Mouse (Mus musculus): Measurements from ENCODE around the gene Zc3h4. TPM values are rescaled to one million over a fixed set of nuclear protein-coding genes. Genes with fewer than 3 reads are reported as not detected.
A peak's percentile ranks its signal among the peaks of the same experiment; 100 is the strongest.

The Zc3h4 gene
- polyA plus RNA-seq, 1 experiment from 2014 or later = 17.0 TPM

DNA sequence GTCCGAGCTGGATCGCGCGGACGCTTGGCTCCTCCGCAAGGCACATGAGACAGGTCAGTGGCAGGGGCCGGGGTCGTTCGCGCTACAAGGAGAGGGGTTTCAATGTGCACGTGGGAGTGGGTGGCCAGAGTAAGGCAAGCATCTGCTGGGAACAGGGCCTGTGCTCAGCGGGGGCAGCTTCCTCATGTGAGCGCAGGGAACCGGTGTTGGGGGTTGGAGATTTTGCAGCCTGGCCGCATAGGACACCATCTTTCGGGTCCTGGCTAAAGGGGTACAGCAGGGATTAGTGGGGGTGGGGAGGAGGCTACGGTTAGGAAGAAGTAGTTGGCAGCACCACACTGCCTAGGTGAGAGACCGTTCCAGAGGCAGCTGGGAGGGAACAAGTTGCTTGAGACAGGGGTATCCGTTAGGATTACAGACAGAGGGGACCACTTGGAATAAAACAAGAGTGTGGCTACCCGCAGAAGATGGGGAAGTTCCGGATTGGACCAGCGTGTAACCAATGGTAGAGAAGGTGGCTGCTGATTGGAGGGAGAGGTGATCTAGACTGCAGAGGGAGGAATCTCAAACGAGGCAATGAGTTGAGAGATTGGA, 52.5 kb downstream of the Zc3h4 start:
- H3K9me3 ChIP-seq (ENCODE audit: control insufficient read depth, low read length) = no peaks in the 10 kb centered on the region
- peak; percentile 75 for DNase-seq (ENCODE audit: low spot score)
- ATAC-seq (ENCODE audit: low FRiP score) = peak; percentile 82
- peak overlapping the region; percentile 69 for H3K9ac ChIP-seq
- peak overlapping the region; percentile 78 for H3K4me2 ChIP-seq (replicated peaks)
- H3K27ac ChIP-seq = peak overlapping the region; percentile 66
- H3K27me3 ChIP-seq (ENCODE audit: control insufficient read depth, insufficient read depth, low read length) = no peaks in the 10 kb centered on the region
- H3K4me1 ChIP-seq (replicated peaks; ENCODE audit: control insufficient read depth, insufficient read depth, low read length) = peaks cover 8% of the 10 kb centered on the region; the same call in 1 of the 2 replicates
- H3K4me3 ChIP-seq (replicated peaks; ENCODE audit: low read length) = peak overlapping the region; percentile 66
- under 1% methylated on average over 23 of the region's 23 CpGs for WGBS
- peaks cover 7% of the 10 kb centered on the region for H3K36me3 ChIP-seq (replicated peaks; ENCODE audit: control insufficient read depth, insufficient read depth)

- Histone ChIP-seq H3K36me3 (replicated peaks; ENCODE audit: control insufficient read depth, insufficient read depth) (peaks cover 7% of the 10 kb centered on the region), H3K4me3 (replicated peaks; ENCODE audit: low read length) (no peak overlapping the region), H3K27ac (no peak overlapping the region), H3K4me1 (replicated peaks; ENCODE audit: control insufficient read depth, insufficient read depth, low read length) (peaks cover 8% of the 10 kb centered on the region; the same call in 1 of the 2 replicates), H3K4me2 (replicated peaks) (no peak overlapping the region), H3K27me3 (ENCODE audit: control insufficient read depth, insufficient read depth, low read length) (no peaks in the 10 kb centered on the region), H3K9ac (no peak overlapping the region), H3K9me3 (ENCODE audit: control insufficient read depth, low read length) (no peaks in the 10 kb centered on the region)
- ATAC-seq (ENCODE audit: low FRiP score) (no peak), DNase-seq (ENCODE audit: low spot score) (no peak)
- WGBS = 93% methylated on average over 14 of the region's 14 CpGs
Observed at GRCm38 (mm10) chr7:16455016-16455415, 54.3 kb downstream of the Zc3h4 start.

DNA sequence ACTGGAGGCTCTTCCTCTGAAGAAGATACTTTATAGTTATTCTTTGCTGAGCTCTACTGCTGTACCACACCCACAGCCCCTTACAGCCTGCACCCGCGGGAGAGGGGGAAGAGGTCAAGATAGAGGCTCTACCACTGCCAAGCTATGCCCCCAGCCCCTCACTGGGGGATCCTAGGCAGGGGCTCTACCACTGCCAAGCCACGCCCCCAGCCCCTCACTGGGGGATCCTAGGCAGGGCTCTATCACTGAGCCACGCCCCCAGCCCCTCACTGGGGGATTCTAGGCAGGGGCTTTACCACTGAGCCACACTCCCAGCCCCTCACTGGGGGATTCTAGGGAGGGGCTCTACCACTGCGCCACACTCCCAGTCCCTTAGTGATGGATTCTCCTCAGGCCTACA, 55.6 kb downstream of the Zc3h4 start:
- 87% methylated on average over 5 of the region's 5 CpGs for WGBS
- H3K9me3 ChIP-seq (ENCODE audit: control insufficient read depth, low read length) = no peaks in the 10 kb centered on the region
- H3K27ac ChIP-seq = no peak overlapping the region
- H3K9ac ChIP-seq = no peak overlapping the region
- ATAC-seq (ENCODE audit: low FRiP score) = no peak
- DNase-seq (ENCODE audit: low spot score) = no peak
- peaks cover 8% of the 10 kb centered on the region; the same call in 1 of the 2 replicates for H3K4me1 ChIP-seq (replicated peaks; ENCODE audit: control insufficient read depth, insufficient read depth, low read length)
- H3K4me2 ChIP-seq (replicated peaks) = no peak overlapping the region
- H3K36me3 ChIP-seq (replicated peaks; ENCODE audit: control insufficient read depth, insufficient read depth) = peaks cover 7% of the 10 kb centered on the region
- no peak overlapping the region for H3K4me3 ChIP-seq (replicated peaks; ENCODE audit: low read length)
- H3K27me3 ChIP-seq (ENCODE audit: control insufficient read depth, insufficient read depth, low read length) = no peaks in the 10 kb centered on the region

GRCm38 (mm10) chr7:16460566-16460965, 59.9 kb downstream of the Zc3h4 start:
- H3K27me3 ChIP-seq (ENCODE audit: control insufficient read depth, insufficient read depth, low read length) = no peaks in the 10 kb centered on the region
- no peaks in the 10 kb centered on the region for H3K4me1 ChIP-seq (replicated peaks; ENCODE audit: control insufficient read depth, insufficient read depth, low read length)
- no peak overlapping the region for H3K4me3 ChIP-seq (replicated peaks; ENCODE audit: low read length)
- H3K36me3 ChIP-seq (replicated peaks; ENCODE audit: control insufficient read depth, insufficient read depth) = peaks cover 2% of the 10 kb centered on the region
- no peak overlapping the region for H3K9ac ChIP-seq
- no peak overlapping the region for H3K27ac ChIP-seq
- no peak for ATAC-seq (ENCODE audit: low FRiP score)
- no peak overlapping the region for H3K4me2 ChIP-seq (replicated peaks)
- H3K9me3 ChIP-seq (ENCODE audit: control insufficient read depth, low read length) = no peaks in the 10 kb centered on the region
- WGBS = 70% methylated on average over 13 of the region's 13 CpGs
- no peak for DNase-seq (ENCODE audit: low spot score)

DNA sequence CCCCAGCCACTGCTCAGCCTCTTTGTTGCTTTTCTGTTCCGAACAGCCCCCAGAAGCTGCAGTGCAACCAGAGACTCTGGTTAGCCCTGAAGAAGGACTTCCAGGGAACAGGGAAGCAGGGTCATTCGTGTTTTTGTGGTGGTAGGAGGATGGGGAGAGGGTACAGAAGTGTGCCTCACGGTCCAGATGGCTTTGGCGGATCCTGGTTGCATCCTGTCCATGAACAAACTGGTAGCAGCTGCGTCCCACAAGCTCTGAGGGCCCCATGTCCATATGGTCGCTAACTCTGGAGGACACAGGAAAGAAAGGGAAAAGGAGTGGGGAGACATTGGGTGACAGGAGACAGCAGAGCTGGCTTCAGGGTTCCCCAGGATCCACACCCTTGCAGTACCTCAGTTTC, 60.4 kb downstream of the Zc3h4 start:
- no peaks in the 10 kb centered on the region for H3K4me1 ChIP-seq (replicated peaks; ENCODE audit: control insufficient read depth, insufficient read depth, low read length)
- no peak for DNase-seq (ENCODE audit: low spot score)
- H3K27me3 ChIP-seq (ENCODE audit: control insufficient read depth, insufficient read depth, low read length) = no peaks in the 10 kb centered on the region
- no peak overlapping the region for H3K4me3 ChIP-seq (replicated peaks; ENCODE audit: low read length)
- H3K36me3 ChIP-seq (replicated peaks; ENCODE audit: control insufficient read depth, insufficient read depth) = no peaks in the 10 kb centered on the region; the same call in none of the 2 replicates
- no peak overlapping the region for H3K4me2 ChIP-seq (replicated peaks)
- no peaks in the 10 kb centered on the region for H3K9me3 ChIP-seq (ENCODE audit: control insufficient read depth, low read length)
- H3K27ac ChIP-seq = no peak overlapping the region
- no peak for ATAC-seq (ENCODE audit: low FRiP score)
- WGBS = 57% methylated on average over 6 of the region's 6 CpGs
- H3K9ac ChIP-seq = no peak overlapping the region

DNA sequence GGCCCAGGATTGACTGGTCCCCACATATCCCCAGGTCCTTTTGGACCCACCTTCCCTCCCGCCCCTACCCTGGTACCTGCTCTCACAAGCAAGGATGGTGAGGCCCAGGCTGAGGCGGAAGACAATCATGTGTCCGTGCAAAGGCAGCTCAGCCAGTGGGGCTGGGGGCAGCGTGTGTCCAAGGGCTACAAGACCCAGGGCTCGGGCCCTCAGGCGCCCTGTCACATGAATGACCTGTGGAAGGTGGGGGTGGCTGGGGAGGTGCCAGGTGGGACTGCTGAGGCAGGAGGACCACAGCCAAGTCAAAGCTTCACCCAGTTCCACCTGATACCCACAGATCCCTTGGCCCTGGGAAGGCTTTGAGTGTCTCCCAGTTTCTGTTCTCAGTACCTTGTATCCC, 61.0 kb downstream of the Zc3h4 start:
- Histone ChIP-seq H3K27ac (no peak overlapping the region), H3K4me1 (replicated peaks; ENCODE audit: control insufficient read depth, insufficient read depth, low read length) (no peaks in the 10 kb centered on the region), H3K4me3 (replicated peaks; ENCODE audit: low read length) (no peak overlapping the region), H3K27me3 (ENCODE audit: control insufficient read depth, insufficient read depth, low read length) (no peaks in the 10 kb centered on the region), H3K9ac (no peak overlapping the region), H3K9me3 (ENCODE audit: control insufficient read depth, low read length) (no peaks in the 10 kb centered on the region), H3K36me3 (replicated peaks; ENCODE audit: control insufficient read depth, insufficient read depth) (no peaks in the 10 kb centered on the region; the same call in 1 of the 2 replicates), H3K4me2 (replicated peaks) (no peak overlapping the region)
- ATAC-seq (ENCODE audit: low FRiP score) (no peak), DNase-seq (ENCODE audit: low spot score) (no peak)
- 73% methylated on average over 6 of the region's 6 CpGs for WGBS

GRCm38 (mm10) chr7:16463214-16463613, 62.5 kb downstream of the Zc3h4 start:
- H3K27me3 ChIP-seq (ENCODE audit: control insufficient read depth, insufficient read depth, low read length) = no peaks in the 10 kb centered on the region
- no peak overlapping the region for H3K4me2 ChIP-seq (replicated peaks)
- no peaks in the 10 kb centered on the region for H3K4me1 ChIP-seq (replicated peaks; ENCODE audit: control insufficient read depth, insufficient read depth, low read length)
- no peak overlapping the region for H3K9ac ChIP-seq
- DNase-seq (ENCODE audit: low spot score) = peak; percentile 90
- no peak overlapping the region for H3K4me3 ChIP-seq (replicated peaks; ENCODE audit: low read length)
- 2% methylated on average over 14 of the region's 14 CpGs for WGBS
- ATAC-seq (ENCODE audit: low FRiP score) = peak; percentile 56; the same call in 1 of the 2 replicates
- no peak overlapping the region for H3K27ac ChIP-seq
- no peaks in the 10 kb centered on the region for H3K9me3 ChIP-seq (ENCODE audit: control insufficient read depth, low read length)
- no peaks in the 10 kb centered on the region for H3K36me3 ChIP-seq (replicated peaks; ENCODE audit: control insufficient read depth, insufficient read depth)

GRCm38 (mm10) chr7:16465160-16465559, 64.5 kb downstream of the Zc3h4 start:
- H3K4me1 ChIP-seq (replicated peaks; ENCODE audit: control insufficient read depth, insufficient read depth, low read length) = no peaks in the 10 kb centered on the region
- H3K4me3 ChIP-seq (replicated peaks; ENCODE audit: low read length) = no peak overlapping the region
- no peaks in the 10 kb centered on the region for H3K36me3 ChIP-seq (replicated peaks; ENCODE audit: control insufficient read depth, insufficient read depth)
- H3K4me2 ChIP-seq (replicated peaks) = no peak overlapping the region
- no peaks in the 10 kb centered on the region for H3K9me3 ChIP-seq (ENCODE audit: control insufficient read depth, low read length)
- ATAC-seq (ENCODE audit: low FRiP score) (no peak), DNase-seq (ENCODE audit: low spot score) (peak; percentile 85)
- no peak overlapping the region for H3K9ac ChIP-seq
- H3K27ac ChIP-seq = no peak overlapping the region
- WGBS = 21% methylated on average over 8 of the region's 8 CpGs
- 0 out of 2 replicates have a peak, but pooled peaks cover 4% of the 10 kb centered on the region for H3K27me3 ChIP-seq (ENCODE audit: control insufficient read depth, insufficient read depth, low read length)

- ATAC-seq (ENCODE audit: low FRiP score) = no peak
- 92% methylated on average over 5 of the region's 5 CpGs for WGBS
- no peak overlapping the region for H3K4me2 ChIP-seq (replicated peaks)
Observed at GRCm38 (mm10) chr7:16465568-16465967, 64.9 kb downstream of the Zc3h4 start.

DNA sequence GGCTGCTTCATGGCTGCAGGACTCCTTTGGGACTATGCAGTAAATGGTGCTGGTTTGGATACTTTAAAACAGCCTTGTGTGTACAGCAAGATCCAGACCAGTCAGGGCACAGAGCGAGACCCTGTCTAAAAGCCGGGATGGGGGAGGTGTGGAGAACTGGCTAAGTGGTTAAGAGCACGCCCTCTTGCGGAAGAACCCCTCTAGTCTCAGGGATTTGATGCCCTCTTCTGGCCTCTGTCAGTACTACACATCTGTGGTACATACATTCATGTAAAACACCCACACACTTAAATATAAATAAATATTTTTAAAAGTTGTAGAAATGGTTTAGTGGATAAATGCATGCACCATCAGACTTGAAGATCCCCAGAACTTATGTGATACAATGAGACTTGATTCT, 65.9 kb downstream of the Zc3h4 start:
- DNase-seq (ENCODE audit: low spot score) (no peak), ATAC-seq (ENCODE audit: low FRiP score) (no peak)
- Histone ChIP-seq H3K9me3 (ENCODE audit: control insufficient read depth, low read length) (no peaks in the 10 kb centered on the region), H3K4me2 (replicated peaks) (no peak overlapping the region), H3K27ac (no peak overlapping the region), H3K9ac (no peak overlapping the region), H3K4me1 (replicated peaks; ENCODE audit: control insufficient read depth, insufficient read depth, low read length) (no peaks in the 10 kb centered on the region), H3K4me3 (replicated peaks; ENCODE audit: low read length) (no peak overlapping the region), H3K36me3 (replicated peaks; ENCODE audit: control insufficient read depth, insufficient read depth) (no peaks in the 10 kb centered on the region), H3K27me3 (ENCODE audit: control insufficient read depth, insufficient read depth, low read length) (0 out of 2 replicates have a peak, but pooled peaks cover 10% of the 10 kb centered on the region)
- WGBS = 78% methylated on average over 4 of the region's 4 CpGs

More at GRCm38 (mm10) chr7:16465568-16465967, 64.9 kb downstream of the Zc3h4 start:
- no peaks in the 10 kb centered on the region for H3K36me3 ChIP-seq (replicated peaks; ENCODE audit: control insufficient read depth, insufficient read depth)
- H3K9ac ChIP-seq = no peak overlapping the region
- no peaks in the 10 kb centered on the region for H3K9me3 ChIP-seq (ENCODE audit: control insufficient read depth, low read length)
- no peak overlapping the region for H3K27ac ChIP-seq
- no peak overlapping the region for H3K4me3 ChIP-seq (replicated peaks; ENCODE audit: low read length)
- no peaks in the 10 kb centered on the region for H3K4me1 ChIP-seq (replicated peaks; ENCODE audit: control insufficient read depth, insufficient read depth, low read length)
- no peak for DNase-seq (ENCODE audit: low spot score)
- 0 out of 2 replicates have a peak, but pooled peaks cover 6% of the 10 kb centered on the region for H3K27me3 ChIP-seq (ENCODE audit: control insufficient read depth, insufficient read depth, low read length)
